Mouse (Mus musculus) heart, adult 2 months (tissue): ENCODE measurements around the gene 1110065P20Rik.

ENCODE experiments used
- CTCF ChIP-seq: fragments of 200-600 bp; IDR thresholded peaks from 2 replicates; pipeline ENCODE4 v1.8.1; 2022; ENCODE audit warnings: antibody characterized with exemption, mild to moderate bottlenecking, moderate library complexity
- POLR2A ChIP-seq: fragments of 200-500 bp; IDR thresholded peaks from 2 replicates; pipeline ENCODE4 v1.6.1; 2011; ENCODE audit warnings: mild to moderate bottlenecking, low read depth, low read length, control low read depth; ENCODE audit not compliant: insufficient read depth

DNA sequence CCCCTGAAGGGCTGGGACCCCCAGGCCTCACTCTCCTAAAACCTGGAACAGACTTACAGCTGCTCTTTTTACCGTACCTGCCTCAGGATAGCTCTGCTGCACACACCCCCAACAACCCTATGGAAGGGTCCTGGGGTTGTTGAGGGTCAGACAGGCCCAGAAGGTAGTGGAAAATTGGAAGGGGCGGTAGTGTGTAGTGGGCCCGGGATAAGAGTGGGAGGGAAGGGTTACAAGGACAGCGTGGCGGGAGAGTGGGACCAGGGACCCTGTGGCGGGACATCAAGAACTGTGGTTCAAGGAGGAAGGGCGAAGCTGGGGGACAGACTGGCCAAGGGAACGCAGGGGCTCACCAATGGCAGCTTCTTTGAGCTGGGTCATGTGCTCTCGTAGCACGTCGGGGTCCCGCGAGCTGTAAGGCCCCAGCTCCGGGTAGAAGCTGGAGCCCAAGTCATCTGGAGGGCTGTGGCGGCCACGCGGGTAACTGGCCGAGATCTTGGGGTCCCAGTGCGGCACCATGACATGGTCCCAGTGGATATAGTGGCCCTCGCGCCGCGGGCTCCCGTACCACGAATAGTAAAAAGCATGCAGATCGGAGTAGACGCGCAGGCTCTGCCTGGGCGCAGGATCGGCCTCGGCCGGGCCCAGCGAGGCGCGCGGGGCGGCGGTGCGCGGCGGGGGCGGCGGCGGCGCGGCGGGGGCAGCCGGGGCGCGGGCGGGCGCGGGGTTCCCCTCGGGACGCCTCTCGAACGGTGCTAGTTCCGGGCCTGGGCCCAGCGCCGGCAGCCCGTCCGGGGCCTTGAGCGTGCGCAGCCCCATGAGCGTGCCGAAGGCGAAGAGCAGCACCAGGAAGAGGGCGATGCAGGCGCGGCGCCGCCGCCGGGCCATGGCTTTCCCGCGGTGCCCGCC, 10.5 kb upstream of the 1110065P20Rik start, which contains the start of gene Maneal:
- TF ChIP-seq CTCF, result no peak
- no peak for TF ChIP-seq POLR2A
